Mouse (Mus musculus): ENCODE measurements around the gene Sipa1l3. TPM values are rescaled to one million over a fixed set of nuclear protein-coding genes. Genes with fewer than 3 reads are reported as not detected.

Sipa1l3 gene
- polyA plus RNA-seq, 1 experiment: 19.0 TPM

DNA sequence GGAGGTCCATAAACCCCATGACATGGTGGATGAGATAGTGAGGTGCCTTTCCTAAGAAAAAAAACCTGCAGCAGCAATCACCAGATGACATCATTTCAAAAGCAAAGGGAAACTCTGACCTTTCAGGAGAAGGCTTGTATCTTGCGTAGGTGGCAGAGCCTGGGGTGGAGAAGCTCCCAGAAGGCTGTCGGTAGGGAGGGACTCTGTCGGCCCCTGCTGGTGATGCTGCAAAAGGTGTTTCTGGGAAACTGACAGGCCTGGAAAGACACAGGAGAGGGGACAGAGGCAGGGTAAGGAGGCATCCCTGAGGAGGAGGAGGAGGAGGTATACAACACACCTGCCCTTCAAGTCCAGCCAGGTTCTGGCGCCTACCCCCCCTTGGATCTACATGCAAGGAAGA, 154.4 kb downstream of the Sipa1l3 start:
- H3K4me3 ChIP-seq: no peak overlapping the region
- H3K79me2 ChIP-seq (ENCODE audit: control insufficient read depth, insufficient read depth): no peaks in the 10 kb centered on the region
- TF ChIP-seq USF1 (IDR thresholded peaks at IDR 0.05; ENCODE audit: low read depth) (no peak), CEBPB (IDR thresholded peaks at IDR 0.05; ENCODE audit: insufficient read depth, poor library complexity, severe bottlenecking) (no peak), TCF3 (IDR thresholded peaks at IDR 0.05; ENCODE audit: insufficient read length, low read depth) (no peak), SRF (IDR thresholded peaks at IDR 0.05; ENCODE audit: control insufficient read depth, insufficient read length, low read depth) (no peak)
- no peak overlapping the region for H3ac ChIP-seq (ENCODE audit: control insufficient read depth, insufficient read length)
- peaks cover 10% of the 10 kb centered on the region for H3K36me3 ChIP-seq (ENCODE audit: control insufficient read depth, insufficient read depth)
- H3K4me2 ChIP-seq (ENCODE audit: low read depth): no peak overlapping the region
- no peaks in the 10 kb centered on the region for H3K27me3 ChIP-seq (ENCODE audit: control insufficient read depth, insufficient read depth, insufficient read length)

DNA sequence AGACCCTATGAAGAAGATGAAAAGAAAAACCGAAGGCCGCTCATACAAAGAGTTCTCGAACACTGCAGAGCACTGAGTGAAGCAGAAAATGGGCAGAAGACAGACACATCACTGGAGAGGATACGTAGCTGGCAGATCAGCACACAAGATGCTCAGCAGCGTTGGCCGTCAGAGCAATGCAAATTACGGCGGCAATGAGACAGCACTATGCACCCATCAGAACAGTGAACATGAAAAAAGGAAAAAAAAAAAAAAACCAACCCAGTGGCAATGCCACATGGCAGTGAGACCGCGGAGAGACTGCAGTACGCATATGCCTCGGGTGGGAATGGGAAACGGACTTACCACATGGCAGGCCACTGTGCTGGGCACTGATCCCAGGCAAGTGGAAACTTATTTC, 156.9 kb downstream of the Sipa1l3 start:
- Histone ChIP-seq H3K27me3 (ENCODE audit: control insufficient read depth, insufficient read depth, insufficient read length) (no peaks in the 10 kb centered on the region), H3K36me3 (ENCODE audit: control insufficient read depth, insufficient read depth) (peaks cover 17% of the 10 kb centered on the region), H3ac (ENCODE audit: control insufficient read depth, insufficient read length) (no peak overlapping the region), H3K4me2 (ENCODE audit: low read depth) (no peak overlapping the region), H3K79me2 (ENCODE audit: control insufficient read depth, insufficient read depth) (no peaks in the 10 kb centered on the region), H3K4me3 (no peak overlapping the region)
- TF ChIP-seq POLR2A (IDR thresholded peaks at IDR 0.05; ENCODE audit: insufficient read length, low read depth) (no peak), MYOG (IDR thresholded peaks at IDR 0.05; ENCODE audit: control insufficient read depth in 1 of 3, insufficient read depth in 1 of 3, insufficient read length in 2 of 3, low read depth in 2 of 3) (no peak), E2F4 (IDR thresholded peaks at IDR 0.05; ENCODE audit: insufficient read depth) (no peak), MYOD1 (IDR thresholded peaks at IDR 0.05; ENCODE audit: control insufficient read depth in 1 of 3, insufficient read length in 2 of 3, low read depth in 2 of 3) (no peak), CEBPB (IDR thresholded peaks at IDR 0.05; ENCODE audit: insufficient read depth, poor library complexity, severe bottlenecking) (no peak), USF1 (IDR thresholded peaks at IDR 0.05; ENCODE audit: low read depth) (no peak), REST (IDR thresholded peaks at IDR 0.05; ENCODE audit: insufficient read depth, insufficient read length) (no peak), TCF12 (IDR thresholded peaks at IDR 0.05; ENCODE audit: insufficient read depth, poor library complexity, severe bottlenecking) (no peak)

GRCm38 (mm10) chr7:29355406-29355805, 163.0 kb downstream of the Sipa1l3 start:
- Histone ChIP-seq H3K4me3 (no peak overlapping the region), H3K27me3 (ENCODE audit: control insufficient read depth, insufficient read depth, insufficient read length) (no peaks in the 10 kb centered on the region), H3ac (ENCODE audit: control insufficient read depth, insufficient read length) (no peak overlapping the region), H3K4me2 (ENCODE audit: low read depth) (no peak overlapping the region), H3K79me2 (ENCODE audit: control insufficient read depth, insufficient read depth) (no peaks in the 10 kb centered on the region), H3K36me3 (ENCODE audit: control insufficient read depth, insufficient read depth) (peaks cover 11% of the 10 kb centered on the region)
- no peak for TF ChIP-seq MYOG (IDR thresholded peaks at IDR 0.05; ENCODE audit: control insufficient read depth in 1 of 3, insufficient read depth in 1 of 3, insufficient read length in 2 of 3, low read depth in 2 of 3)
- TF ChIP-seq E2F4 (IDR thresholded peaks at IDR 0.05; ENCODE audit: insufficient read depth): no peak
- TF ChIP-seq CEBPB (IDR thresholded peaks at IDR 0.05; ENCODE audit: insufficient read depth, poor library complexity, severe bottlenecking): no peak
- no peak for TF ChIP-seq MAX (IDR thresholded peaks at IDR 0.05; ENCODE audit: low read depth)
- TF ChIP-seq POLR2AphosphoS2 (IDR thresholded peaks at IDR 0.05; ENCODE audit: insufficient read length, low read depth): no peak
- TF ChIP-seq TCF3 (IDR thresholded peaks at IDR 0.05; ENCODE audit: insufficient read length, low read depth): no peak
- no peak for TF ChIP-seq USF1 (IDR thresholded peaks at IDR 0.05; ENCODE audit: low read depth)
- no peak for TF ChIP-seq MYOD1 (IDR thresholded peaks at IDR 0.05; ENCODE audit: control insufficient read depth in 1 of 3, insufficient read length in 2 of 3, low read depth in 2 of 3)
- TF ChIP-seq REST (IDR thresholded peaks at IDR 0.05; ENCODE audit: insufficient read depth, insufficient read length): no peak
- no peak for TF ChIP-seq SRF (IDR thresholded peaks at IDR 0.05; ENCODE audit: control insufficient read depth, insufficient read length, low read depth)
- no peak for TF ChIP-seq TCF12 (IDR thresholded peaks at IDR 0.05; ENCODE audit: insufficient read depth, poor library complexity, severe bottlenecking)
- no peak for TF ChIP-seq POLR2A (IDR thresholded peaks at IDR 0.05; ENCODE audit: insufficient read length, low read depth)

DNA sequence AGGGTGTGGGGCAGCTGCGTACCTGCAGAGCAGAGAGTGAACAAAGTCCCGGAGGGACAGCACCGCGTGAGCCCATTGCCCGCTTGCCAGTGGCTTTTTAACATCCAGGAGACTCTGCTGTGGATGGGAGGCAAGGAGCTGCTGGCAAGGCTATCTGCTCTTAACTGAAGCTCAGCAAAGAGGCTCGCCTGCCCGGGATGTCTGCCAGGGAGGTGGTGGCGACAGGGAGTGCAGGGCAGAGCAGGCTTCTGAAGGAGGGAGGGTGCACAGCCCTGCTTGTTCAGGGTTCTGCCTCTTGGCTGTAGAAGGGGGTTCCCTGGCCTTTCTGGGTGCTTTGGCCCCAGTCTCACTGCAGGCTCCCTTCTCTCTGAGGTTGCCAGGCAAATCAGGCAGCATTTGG, 164.3 kb downstream of the Sipa1l3 start:
- Histone ChIP-seq H3K4me2 (ENCODE audit: low read depth) (no peak overlapping the region), H3K79me2 (ENCODE audit: control insufficient read depth, insufficient read depth) (no peaks in the 10 kb centered on the region), H3K27me3 (ENCODE audit: control insufficient read depth, insufficient read depth, insufficient read length) (no peaks in the 10 kb centered on the region), H3K4me3 (no peak overlapping the region), H3ac (ENCODE audit: control insufficient read depth, insufficient read length) (no peak overlapping the region), H3K36me3 (ENCODE audit: control insufficient read depth, insufficient read depth) (peaks cover 11% of the 10 kb centered on the region)
- TF ChIP-seq REST (IDR thresholded peaks at IDR 0.05; ENCODE audit: insufficient read depth, insufficient read length) (no peak), USF1 (IDR thresholded peaks at IDR 0.05; ENCODE audit: low read depth) (no peak), SRF (IDR thresholded peaks at IDR 0.05; ENCODE audit: control insufficient read depth, insufficient read length, low read depth) (no peak)

DNA sequence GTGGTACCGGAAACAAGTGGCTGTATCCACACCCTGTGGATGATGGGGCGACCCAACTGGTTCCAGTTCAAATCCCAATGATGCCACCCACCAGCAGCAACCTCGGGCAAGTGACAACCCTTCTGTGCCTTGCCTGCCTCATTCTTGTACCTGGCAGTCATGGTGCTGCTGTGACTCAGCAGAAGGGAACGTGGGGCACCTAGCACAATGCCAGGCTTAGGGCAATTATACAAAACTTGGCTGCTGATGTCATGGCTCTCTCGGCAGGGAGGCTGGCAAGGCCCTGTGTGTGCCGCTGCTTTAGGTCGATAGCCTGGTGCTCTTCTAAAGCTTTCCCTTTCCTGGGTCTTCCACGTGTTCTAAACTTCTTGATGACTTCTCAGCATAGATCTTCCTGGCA, 166.2 kb downstream of the Sipa1l3 start:
- no peak for TF ChIP-seq TCF12 (IDR thresholded peaks at IDR 0.05; ENCODE audit: insufficient read depth, poor library complexity, severe bottlenecking)
- no peak for TF ChIP-seq E2F4 (IDR thresholded peaks at IDR 0.05; ENCODE audit: insufficient read depth)
- no peak for TF ChIP-seq POLR2A (IDR thresholded peaks at IDR 0.05; ENCODE audit: insufficient read length, low read depth)
- TF ChIP-seq MAX (IDR thresholded peaks at IDR 0.05; ENCODE audit: low read depth): no peak
- TF ChIP-seq MYOD1 (IDR thresholded peaks at IDR 0.05; ENCODE audit: control insufficient read depth in 1 of 3, insufficient read length in 2 of 3, low read depth in 2 of 3): no peak
- no peak for TF ChIP-seq USF1 (IDR thresholded peaks at IDR 0.05; ENCODE audit: low read depth)
- no peak for TF ChIP-seq TCF3 (IDR thresholded peaks at IDR 0.05; ENCODE audit: insufficient read length, low read depth)
- TF ChIP-seq POLR2AphosphoS2 (IDR thresholded peaks at IDR 0.05; ENCODE audit: insufficient read length, low read depth): no peak
- no peak for TF ChIP-seq SRF (IDR thresholded peaks at IDR 0.05; ENCODE audit: control insufficient read depth, insufficient read length, low read depth)
- TF ChIP-seq REST (IDR thresholded peaks at IDR 0.05; ENCODE audit: insufficient read depth, insufficient read length): no peak
- TF ChIP-seq MYOG (IDR thresholded peaks at IDR 0.05; ENCODE audit: control insufficient read depth in 1 of 3, insufficient read depth in 1 of 3, insufficient read length in 2 of 3, low read depth in 2 of 3): no peak
- no peaks in the 10 kb centered on the region for H3K79me2 ChIP-seq (ENCODE audit: control insufficient read depth, insufficient read depth)
- H3K36me3 ChIP-seq (ENCODE audit: control insufficient read depth, insufficient read depth): peaks cover 5% of the 10 kb centered on the region
- H3K4me2 ChIP-seq (ENCODE audit: low read depth): no peak overlapping the region
- H3K4me3 ChIP-seq: no peak overlapping the region
- no peak overlapping the region for H3ac ChIP-seq (ENCODE audit: control insufficient read depth, insufficient read length)
- no peaks in the 10 kb centered on the region for H3K27me3 ChIP-seq (ENCODE audit: control insufficient read depth, insufficient read depth, insufficient read length)
